Mouse (Mus musculus): ENCODE results near the gene Btbd35f12.
"Not testable (repeated sequence)": the region's sequence is repeated elsewhere in the genome, so short reads cannot be mapped to it uniquely, and the experiment has no call there.

The Btbd35f12 gene

GRCm38 (mm10) chrX:33313079-33313478, at the start of gene Btbd35f12:
Gene Btbd35f12, plus strand, starts transcription at chrX:33313379.
- DNase-seq (ENCODE audit: low read depth, low spot score) = not testable (repeated sequence)

- not testable (repeated sequence) for DNase-seq (ENCODE audit: low read depth, low spot score)
Observed at GRCm38 (mm10) chrX:33353254-33353653, 40.1 kb downstream of the Btbd35f12 start.

Measured in ZHBTc4 (cell line).